Mouse (Mus musculus) lung, postnatal 0 days (tissue): ENCODE data around the gene Shb.
A peak's percentile ranks its signal among the peaks of the same experiment; 100 is the strongest.

Experiments
- CTCF ChIP-seq: IDR thresholded peaks from 2 replicates; pipeline ENCODE4 v1.5.1; 2016; ENCODE audit warnings: antibody characterized with exemption, mild to moderate bottlenecking
- EP300 ChIP-seq: IDR thresholded peaks from 2 replicates; pipeline ENCODE4 v1.6.1; 2016; ENCODE audit warnings: antibody characterized with exemption, mild to moderate bottlenecking, control low read depth

DNA sequence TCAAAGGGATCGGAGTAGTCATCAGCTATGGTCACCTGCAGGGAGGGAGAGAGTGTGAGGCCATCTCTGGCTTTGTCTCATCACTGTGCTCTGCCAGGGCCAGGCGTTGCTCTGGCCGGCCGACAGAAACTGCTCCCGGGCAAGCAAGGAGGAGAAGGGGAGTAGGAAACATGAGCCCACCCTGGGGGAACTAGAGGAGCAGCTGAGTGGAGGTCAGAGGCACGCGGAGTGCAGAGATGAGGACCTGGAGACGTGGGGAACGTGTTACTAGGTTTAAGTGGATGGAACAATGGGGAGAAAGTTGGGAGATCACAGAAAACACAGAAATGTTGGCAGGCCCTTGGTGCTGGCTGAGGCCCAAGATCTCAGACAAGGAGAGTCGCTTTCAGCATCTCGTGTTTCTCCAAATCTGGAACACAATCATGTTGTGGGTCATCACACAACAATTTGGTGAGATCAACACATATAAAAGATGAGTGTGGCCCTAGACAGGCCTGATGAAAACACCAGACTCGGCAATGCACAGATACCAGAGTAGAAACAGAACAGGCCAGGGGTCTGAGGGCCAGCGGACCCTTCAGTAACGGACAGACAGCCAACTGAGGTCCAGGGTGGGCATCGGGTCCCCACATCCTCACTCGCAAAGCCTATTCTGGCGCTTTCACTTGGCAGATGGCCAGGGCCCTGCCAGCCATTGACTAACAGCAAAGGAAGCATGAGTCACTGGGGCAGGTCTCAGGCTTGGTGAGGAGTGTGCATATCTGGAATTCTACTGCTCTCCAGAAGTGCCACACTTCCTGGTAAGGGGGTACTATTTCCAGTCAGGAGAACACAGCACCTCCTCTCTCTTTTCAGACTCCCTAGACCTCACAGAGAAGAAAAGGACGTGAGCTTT is 42.9 kb downstream of the Shb start:
- TF ChIP-seq CTCF (no peak), EP300 (peak; percentile 97)
